Mouse (Mus musculus) layer of hippocampus, adult 6 months (tissue): Measurements from ENCODE around the gene Sirpb1a. TPM values are rescaled to one million over a fixed set of nuclear protein-coding genes. Genes with fewer than 3 reads are reported as not detected.

Experiments used
- long read RNA-seq, 2 experiments: library from polyadenylated mRNA; unstranded; transcript quantifications; one replicate each; pipeline ENCODE4 v2.0.0; 2019 to 2020
- polyA plus RNA-seq: library from polyadenylated mRNA; unstranded; fragments of <200 nt; fragmentation: Nextera tagmentation; gene quantifications from 2 replicates; pipeline ENCODE4 v1.2.3, GENCODE M21; 2021

The Sirpb1a gene
- not detected in 2 replicates for polyA plus RNA-seq
- long read RNA-seq, experiment 1 = 0 reads
- long read RNA-seq, experiment 2 = 0 reads

GRCm38 (mm10) chr3:15426447-15426846 is at the start of gene Sirpb1a:
Gene Sirpb1a (minus strand): TSS chr3:15426520.

GRCm38 (mm10) chr3:15332063-15332462 is 94.3 kb downstream of the Sirpb1a start, which contains the start of gene Gm9733:
Gene Gm9733 (minus strand): TSS chr3:15332302.

Other genes with a start within 250 kb of the Sirpb1a start
- gene Gm9733, start 94.2 kb downstream of the Sirpb1a start, polyA plus RNA-seq = not detected in 2 replicates
- not detected in 2 replicates for gene Sirpb1b, start 148.5 kb upstream of the Sirpb1a start, polyA plus RNA-seq